Mouse (Mus musculus): ENCODE measurements at regions not wholly inside any gene's neighbourhood (a gene's known extent, or its start where the extent isn't known, plus 50 kb on each side); places are given as distances from the start of the nearest gene placed in this dataset.

- TF ChIP-seq CTCF (IDR thresholded peaks at IDR 0.05; ENCODE audit: insufficient read depth, low read depth, low read length) (no peak), POLR2A (IDR thresholded peaks at IDR 0.05; ENCODE audit: insufficient read depth, low read depth, low read length) (no peak)
Observed at GRCm38 (mm10) chr13:52190848-52191590, 340.1 kb downstream of the Diras2 start.

Measured in olfactory bulb, adult 2 months (tissue).